Mouse (Mus musculus) erythroid progenitor cell, adult 5-6 weeks (primary cell): Measurements from ENCODE around the gene Cnot1. TPM values are rescaled to one million over a fixed set of nuclear protein-coding genes. Genes with fewer than 3 reads are reported as not detected.
"Not testable (repeated sequence)": the region's sequence is repeated elsewhere in the genome, so short reads cannot be mapped to it uniquely, and the experiment has no call there.

Experiments
- ATAC-seq: replicated peaks from 2 replicates; pipeline ENCODE4 v1.8.0; 2016; ENCODE audit warnings: moderate number of reproducible peaks, mild to moderate bottlenecking, moderate TSS enrichment, inconsistent platforms; ENCODE audit not compliant: poor library complexity, low FRiP score, severe bottlenecking
- total RNA-seq, 2 experiments: library from RNA; stranded (forward) in 1 of 2; stranded (reverse) in 1 of 2; fragments of 150-400 nt in 1 of 2; fragments of 186-747, 209-891 nt in 1 of 2; gene quantifications; 2 replicates each; pipeline versions ENCODE4 v1.2.3 to v1.2.4; 2015 to 2017; ENCODE audit warnings: low replicate concordance in 2 of 2

Cnot1 gene
- total RNA-seq, 2 experiments from 2014 or later = 224 to 228 TPM

DNA sequence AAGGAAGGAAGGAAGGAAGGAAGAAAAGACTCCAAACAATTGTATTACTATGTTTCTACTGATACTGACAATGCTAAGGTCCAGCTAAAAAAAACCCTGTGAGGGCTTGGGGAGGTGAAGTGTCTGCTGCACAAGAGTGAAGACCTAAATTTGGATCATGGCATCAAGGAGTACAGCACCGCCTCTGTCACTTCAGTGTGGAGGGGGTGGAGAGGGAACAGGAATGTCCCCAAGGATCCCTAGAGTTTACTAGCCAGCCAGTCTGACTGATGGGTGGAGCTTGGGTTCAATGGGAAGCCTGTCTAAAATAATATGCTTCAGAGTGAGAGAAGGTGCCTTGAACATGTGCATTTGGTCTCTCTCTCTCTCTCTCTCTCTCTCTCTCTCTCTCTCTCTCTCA, 10.9 kb upstream of the Cnot1 start:
- no peak for ATAC-seq

DNA sequence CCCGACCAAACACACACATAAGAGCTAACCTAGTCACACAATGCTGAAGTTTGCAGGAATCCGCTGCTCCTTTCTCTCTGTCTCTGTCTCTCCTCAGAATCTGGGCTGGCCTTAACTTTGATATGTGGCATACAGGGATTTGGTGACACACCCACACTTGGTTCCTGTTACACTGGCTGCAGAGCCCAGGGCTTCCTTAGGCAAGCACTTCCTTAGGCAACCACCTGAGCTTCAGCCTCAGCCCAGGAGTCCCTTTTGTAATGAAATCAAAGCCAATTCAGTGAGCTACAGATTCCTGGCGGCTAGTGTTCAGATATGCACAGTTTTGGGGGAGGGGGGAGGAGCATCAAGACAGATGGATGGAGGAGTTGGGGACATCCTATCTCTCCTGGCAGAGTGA, 10.3 kb upstream of the Cnot1 start:
- no peak for ATAC-seq

GRCm38 (mm10) chr8:95816044-95816708, 8.9 kb upstream of the Cnot1 start:
- no peak for ATAC-seq

- no peak for ATAC-seq
These were observed 2.9 kb upstream of the Cnot1 start for GRCm38 (mm10) chr8:95810184-95810591.

- ATAC-seq = no peak
These were observed 1.9 kb upstream of the Cnot1 start for GRCm38 (mm10) chr8:95809116-95809515.

GRCm38 (mm10) chr8:95808631-95809030, 1.4 kb upstream of the Cnot1 start:
- no peak for ATAC-seq

- ATAC-seq = peak; percentile 88
These were observed 597 bp upstream of the Cnot1 start for GRCm38 (mm10) chr8:95807861-95808260.

DNA sequence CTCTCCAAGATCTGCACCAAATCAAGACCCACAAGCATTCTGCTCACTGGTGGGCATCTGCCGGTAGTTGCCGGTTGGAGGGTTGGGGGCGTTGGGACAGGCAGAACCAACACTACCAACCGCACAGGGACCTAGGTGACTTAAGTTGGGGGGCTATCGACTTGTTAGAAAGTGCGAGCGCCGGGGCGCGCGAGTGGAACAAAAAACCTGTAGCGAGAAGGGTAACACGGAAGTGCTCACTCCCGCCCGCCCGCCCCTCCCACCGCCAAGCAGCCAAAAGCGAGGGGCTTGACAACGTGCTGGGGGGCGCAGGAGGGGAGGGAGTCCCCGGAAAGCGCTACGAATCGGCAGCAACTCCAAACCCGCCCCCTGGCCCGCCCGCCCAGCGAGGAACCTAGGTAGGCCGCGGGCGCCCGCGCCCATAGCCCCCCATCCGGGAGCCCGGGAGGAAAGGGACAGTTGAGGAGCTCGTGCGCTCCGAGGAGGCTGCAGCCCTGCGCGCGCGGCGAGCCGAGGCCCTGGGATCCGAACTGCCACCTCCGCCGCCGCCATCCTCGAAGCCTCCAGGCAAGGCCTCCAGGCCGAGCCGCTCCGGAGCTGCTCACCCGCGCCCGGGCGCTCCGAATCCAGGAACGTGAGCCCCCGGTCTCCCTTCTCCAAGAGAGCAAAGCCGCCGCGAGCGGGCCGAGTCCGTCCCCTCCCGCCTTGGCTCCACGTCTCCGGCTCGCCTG, 638 bp downstream of the Cnot1 start:
- ATAC-seq = no peak

DNA sequence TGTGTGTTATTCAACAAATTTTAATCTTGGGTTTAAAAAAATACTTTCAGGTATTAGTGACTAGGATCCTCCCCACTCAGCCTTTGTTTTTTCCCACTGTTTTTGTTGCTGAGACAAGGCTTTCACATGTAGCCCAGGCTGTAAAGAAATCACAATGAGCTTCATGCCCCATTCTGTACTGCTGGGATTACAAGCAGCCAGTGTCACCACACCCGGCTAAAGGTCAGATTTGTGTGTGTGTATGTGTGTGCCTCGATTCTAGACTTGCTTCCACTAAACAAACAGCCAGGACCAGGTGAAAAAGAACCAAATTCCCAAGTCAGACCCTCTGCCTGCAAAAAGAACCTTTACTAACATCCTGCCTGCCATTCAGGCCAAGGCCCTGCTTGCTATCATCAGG, 1.8 kb downstream of the Cnot1 start:
- no peak for ATAC-seq

DNA sequence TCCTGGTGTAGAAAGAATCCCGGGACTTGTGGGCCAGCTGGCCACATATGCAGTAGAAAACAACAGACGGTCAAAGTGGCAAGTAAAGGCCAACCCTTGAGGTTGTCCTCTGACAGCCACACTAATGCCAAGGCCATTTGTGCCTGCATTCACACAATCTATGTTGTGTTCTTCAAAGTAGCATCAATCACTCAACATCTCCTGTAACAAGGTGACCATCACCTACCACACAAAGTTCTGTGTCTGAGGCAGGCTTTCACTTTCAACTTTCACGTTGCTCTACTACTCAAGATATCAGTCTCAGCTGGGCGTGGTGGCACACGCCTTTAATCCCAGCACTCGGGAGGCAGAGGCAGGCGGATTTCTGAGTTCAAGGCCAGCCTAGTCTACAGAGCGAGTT, 5.0 kb downstream of the Cnot1 start:
- no peak for ATAC-seq

GRCm38 (mm10) chr8:95801476-95802064, 5.7 kb downstream of the Cnot1 start:
- no peak for ATAC-seq

GRCm38 (mm10) chr8:95800353-95800752, 6.9 kb downstream of the Cnot1 start:
- ATAC-seq = no peak

DNA sequence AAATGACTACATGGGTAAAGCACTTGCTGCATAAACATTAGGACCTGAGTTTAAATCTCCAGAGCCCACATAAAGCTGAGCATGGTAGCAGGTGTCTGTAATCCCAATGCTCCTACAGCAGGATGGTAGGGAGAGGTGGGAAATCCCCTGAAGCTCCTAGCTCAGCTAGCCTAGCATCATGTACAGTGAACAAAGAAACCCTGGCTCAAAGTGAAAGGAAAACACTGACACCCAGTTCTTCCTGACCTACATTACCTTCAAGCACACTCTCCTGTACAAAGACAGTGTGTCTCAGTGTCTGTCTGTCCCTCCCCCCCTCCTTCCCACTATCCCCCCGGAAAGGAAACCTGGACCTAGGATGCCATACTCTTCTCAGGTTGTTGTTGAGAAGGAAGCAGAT, 7.4 kb downstream of the Cnot1 start:
- ATAC-seq = no peak

- ATAC-seq = no peak
These were observed 8.1 kb downstream of the Cnot1 start for GRCm38 (mm10) chr8:95799117-95799516.

GRCm38 (mm10) chr8:95795333-95796061, 11.8 kb downstream of the Cnot1 start:
- not testable (repeated sequence) for ATAC-seq

- no peak for ATAC-seq
These were observed 21.7 kb downstream of the Cnot1 start for GRCm38 (mm10) chr8:95785591-95785990.

DNA sequence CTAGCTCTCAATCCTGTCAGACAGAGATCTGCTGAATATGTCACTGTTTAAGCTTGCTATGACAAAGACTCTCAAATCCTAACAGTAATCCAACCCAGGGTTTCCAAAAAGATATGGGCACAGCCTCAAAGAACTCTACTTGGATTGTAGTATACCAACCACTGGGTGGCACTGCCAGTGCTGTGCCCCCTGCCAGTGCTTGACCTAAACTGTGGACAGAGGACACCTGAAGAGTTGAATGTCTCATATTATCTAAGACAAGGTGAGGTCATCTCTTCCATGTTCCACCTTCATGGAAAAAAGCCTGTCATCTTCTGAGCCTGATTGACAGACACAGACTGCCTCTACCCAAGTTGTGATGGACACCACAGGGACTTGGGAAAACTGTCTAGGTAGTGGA, 24.6 kb downstream of the Cnot1 start:
- no peak for ATAC-seq

GRCm38 (mm10) chr8:95781775-95782174, 25.5 kb downstream of the Cnot1 start:
- ATAC-seq = no peak

DNA sequence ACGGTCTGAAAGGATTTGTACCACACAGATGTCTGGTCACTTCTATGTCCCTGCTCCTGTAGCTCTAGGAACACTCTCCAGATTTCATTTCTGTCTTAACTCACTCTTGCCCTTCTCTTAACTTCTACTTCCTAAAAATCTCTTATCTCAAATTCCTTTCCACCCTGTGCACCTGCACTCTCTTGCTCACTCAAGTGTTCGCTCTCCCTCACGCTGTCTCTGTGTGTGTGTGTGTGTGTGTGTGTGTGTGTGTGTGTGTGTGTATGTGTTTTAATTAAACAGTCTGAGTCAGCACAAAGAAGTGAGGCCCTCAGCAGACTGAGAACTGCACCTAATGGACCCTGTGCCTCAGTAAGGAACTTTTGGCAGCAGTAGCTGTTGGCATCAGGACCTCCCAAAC, 26.2 kb downstream of the Cnot1 start:
- ATAC-seq = no peak

GRCm38 (mm10) chr8:95764133-95764532, 43.1 kb downstream of the Cnot1 start:
- ATAC-seq = no peak

GRCm38 (mm10) chr8:95760323-95760722, 46.9 kb downstream of the Cnot1 start:
- no peak for ATAC-seq
